Mouse (Mus musculus): ENCODE results near the gene Calca. TPM values are rescaled to one million over a fixed set of nuclear protein-coding genes. Genes with fewer than 3 reads are reported as not detected.
"Not testable (repeated sequence)": the region's sequence is repeated elsewhere in the genome, so short reads cannot be mapped to it uniquely, and the experiment has no call there.

The Calca gene
- 9.2 and 10.1 TPM in 2 replicates for polyA plus RNA-seq (2015; fragmentation: Nextera tagmentation; extraction: Ambion mirVana)

DNA sequence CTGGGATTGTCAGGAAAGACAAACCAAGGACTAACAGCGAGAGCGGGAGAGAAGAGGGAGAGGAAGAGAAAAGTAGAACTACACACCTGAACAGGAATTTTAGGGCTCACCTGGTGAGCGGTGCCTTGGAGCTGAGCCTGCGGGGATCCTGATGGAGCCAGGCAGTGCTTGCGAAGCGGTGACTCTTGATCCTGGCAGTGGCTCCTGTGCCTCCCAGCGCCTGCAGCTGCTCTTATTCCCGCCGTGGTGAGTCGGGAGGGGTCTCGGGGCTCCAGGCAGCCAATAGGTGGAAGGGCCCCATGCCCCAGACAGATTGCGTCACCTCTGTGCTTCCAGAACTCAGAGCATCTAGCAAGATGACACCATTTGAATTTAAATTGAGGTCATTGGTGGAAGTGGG is at the start of gene Calca:
TSS of gene Calca (minus strand) at position 256 of the 400 bp plus-strand sequence.
- Histone ChIP-seq H3K27me3 (peaks cover 28% of the 10 kb centered on the region), H3K4me3 (peak within 1 kb of the TSS; percentile 38), H3K27ac (no peak within 1 kb of the TSS), H3K9ac (peak within 1 kb of the TSS; percentile 23; the same call in 1 of the 2 replicates), H3K36me3 (no peaks in the 10 kb centered on the region), H3K4me1 (peaks cover 8% of the 10 kb centered on the region), H3K9me3 (no peaks in the 10 kb centered on the region), H3K4me2 (peak within 1 kb of the TSS; percentile 75)
- under 1% methylated on average over 12 of the region's 12 CpGs for WGBS
- no peak for ATAC-seq (ENCODE audit: insufficient number of reproducible peaks, low FRiP score, low TSS enrichment, low read depth)

DNA sequence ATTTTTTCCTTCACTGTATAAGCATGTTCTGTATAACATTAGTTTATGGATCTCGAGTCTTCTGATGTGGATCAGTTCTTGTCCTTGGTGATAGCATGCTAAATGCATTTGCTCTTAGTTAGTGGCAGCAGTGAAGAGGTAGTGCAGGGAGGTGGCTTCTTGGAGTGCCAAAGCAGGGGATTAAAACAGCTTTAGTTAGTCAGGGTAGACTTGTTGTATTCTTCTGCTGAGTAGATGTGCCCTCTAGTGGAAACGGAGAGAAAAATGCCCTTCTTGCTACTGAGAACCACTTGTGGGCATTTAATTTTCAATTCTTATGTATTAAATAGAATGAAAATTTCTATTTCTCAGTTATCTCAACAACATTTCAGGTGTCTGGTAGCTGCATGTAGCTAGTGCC is 36.5 kb upstream of the Calca start:
- 28% methylated on average over 2 of the region's 2 CpGs for WGBS
- H3K9ac ChIP-seq, result no peak overlapping the region
- ATAC-seq (ENCODE audit: insufficient number of reproducible peaks, low FRiP score, low TSS enrichment, low read depth), result no peak
- no peaks in the 10 kb centered on the region for H3K36me3 ChIP-seq
- no peak overlapping the region for H3K27ac ChIP-seq
- no peaks in the 10 kb centered on the region for H3K4me1 ChIP-seq
- H3K4me2 ChIP-seq, result no peak overlapping the region
- no peaks in the 10 kb centered on the region for H3K27me3 ChIP-seq
- H3K4me3 ChIP-seq, result no peak overlapping the region
- H3K9me3 ChIP-seq, result no peaks in the 10 kb centered on the region

DNA sequence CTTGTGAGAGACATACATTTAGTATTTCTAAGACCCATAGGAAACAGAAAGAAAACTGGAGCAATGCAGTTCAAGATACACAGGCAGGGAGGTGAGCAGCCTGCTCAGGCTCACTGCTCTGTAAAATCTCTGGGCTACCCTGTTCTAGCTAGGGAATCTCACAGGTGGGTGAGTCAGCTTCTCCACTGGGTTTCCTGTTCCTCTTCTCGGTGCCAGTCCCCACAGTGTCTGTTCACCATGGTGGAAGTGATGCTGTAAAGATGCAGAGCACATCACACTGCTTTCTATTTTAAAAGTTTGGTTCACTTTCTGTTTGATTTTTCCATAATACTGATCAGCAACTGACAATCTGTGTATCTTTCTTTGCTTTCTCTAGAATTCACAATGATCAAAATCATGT is 35.2 kb upstream of the Calca start:
- no peak overlapping the region for H3K4me3 ChIP-seq
- H3K9me3 ChIP-seq, result no peaks in the 10 kb centered on the region
- H3K4me2 ChIP-seq, result no peak overlapping the region
- no peaks in the 10 kb centered on the region for H3K36me3 ChIP-seq
- H3K27ac ChIP-seq, result no peak overlapping the region
- no peak overlapping the region for H3K9ac ChIP-seq
- no peaks in the 10 kb centered on the region for H3K4me1 ChIP-seq
- ATAC-seq (ENCODE audit: insufficient number of reproducible peaks, low FRiP score, low TSS enrichment, low read depth), result no peak
- WGBS, result 45% methylated on average over 1 of the region's 1 CpGs
- H3K27me3 ChIP-seq, result no peaks in the 10 kb centered on the region

DNA sequence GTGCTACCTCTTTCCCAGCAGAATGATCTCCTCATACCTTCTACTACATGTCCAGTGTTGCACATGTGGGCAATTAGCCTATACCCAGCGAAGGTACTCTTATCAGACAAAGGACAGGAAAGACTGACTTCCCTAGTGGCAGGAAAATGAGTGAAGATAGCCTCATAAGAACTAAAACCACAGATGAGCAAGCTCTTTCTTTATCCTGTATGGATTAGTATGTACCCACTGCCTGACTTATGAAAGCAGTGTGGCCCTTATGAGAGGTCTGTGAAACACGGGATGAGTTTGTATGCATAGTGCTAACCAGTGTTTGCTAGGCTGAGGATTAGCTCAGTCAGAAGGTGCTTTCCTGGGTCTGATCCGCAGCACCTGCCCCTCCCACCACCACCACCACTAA is 13.6 kb upstream of the Calca start:
- WGBS, result 53% methylated on average over 3 of the region's 3 CpGs
- Histone ChIP-seq H3K36me3 (no peaks in the 10 kb centered on the region), H3K4me2 (no peak overlapping the region), H3K4me3 (no peak overlapping the region), H3K9me3 (no peaks in the 10 kb centered on the region), H3K27me3 (no peaks in the 10 kb centered on the region), H3K9ac (no peak overlapping the region), H3K27ac (no peak overlapping the region), H3K4me1 (no peaks in the 10 kb centered on the region)
- no peak for ATAC-seq (ENCODE audit: insufficient number of reproducible peaks, low FRiP score, low TSS enrichment, low read depth)

DNA sequence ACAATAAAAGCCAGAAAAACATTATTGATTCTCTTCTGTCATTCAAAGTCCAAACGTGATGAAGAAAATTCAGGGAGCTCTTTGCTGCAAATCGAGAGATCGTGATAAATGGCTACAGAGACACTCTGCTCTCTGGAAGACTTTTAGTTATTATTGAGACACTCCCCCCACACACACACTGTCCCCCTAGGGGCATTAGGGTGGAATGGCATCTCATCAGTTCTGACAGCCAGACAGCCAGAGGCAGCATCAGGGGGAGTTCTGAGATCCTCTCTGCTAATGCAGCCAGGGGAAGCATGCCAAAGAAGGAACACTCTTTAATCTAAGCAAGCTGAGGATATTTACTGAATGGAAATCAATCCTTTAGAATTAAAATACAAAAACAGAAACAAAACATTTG is 12.6 kb upstream of the Calca start:
- Histone ChIP-seq H3K4me3 (no peak overlapping the region), H3K27ac (no peak overlapping the region), H3K9me3 (no peaks in the 10 kb centered on the region), H3K36me3 (no peaks in the 10 kb centered on the region), H3K4me2 (no peak overlapping the region), H3K4me1 (no peaks in the 10 kb centered on the region), H3K9ac (no peak overlapping the region), H3K27me3 (no peaks in the 10 kb centered on the region)
- WGBS, result 54% methylated on average over 3 of the region's 3 CpGs
- ATAC-seq (ENCODE audit: insufficient number of reproducible peaks, low FRiP score, low TSS enrichment, low read depth), result no peak

DNA sequence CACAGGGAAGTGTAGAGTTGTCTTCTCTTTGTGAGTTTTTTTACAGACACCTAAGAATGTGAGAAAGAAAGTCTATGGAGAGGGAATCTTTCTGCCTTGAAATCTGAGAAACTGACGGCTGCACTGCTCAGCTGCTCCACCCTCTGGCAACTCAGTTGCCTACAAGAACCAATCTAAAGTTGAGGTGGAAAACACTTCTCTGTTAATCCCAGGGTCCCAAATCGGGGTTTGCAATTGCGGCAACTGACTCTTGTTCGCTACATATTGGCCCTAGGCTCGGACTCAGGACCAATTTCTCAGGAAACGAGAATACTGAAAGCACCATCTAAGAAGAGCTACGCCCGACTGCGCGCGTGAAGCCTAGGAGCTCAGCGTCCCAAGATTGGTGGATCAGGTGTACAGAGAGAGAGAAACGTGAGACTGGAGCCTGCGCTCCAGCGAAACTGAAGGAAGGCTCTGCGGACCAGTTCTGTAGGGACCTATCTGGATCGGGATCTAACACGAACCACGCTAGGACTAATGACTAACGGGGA is 522 bp downstream of the Calca start:
- WGBS, result under 1% methylated on average over 20 of the region's 20 CpGs
- peak overlapping the region; percentile 38 for H3K4me3 ChIP-seq
- ATAC-seq (ENCODE audit: insufficient number of reproducible peaks, low FRiP score, low TSS enrichment, low read depth), result no peak
- H3K9me3 ChIP-seq, result no peaks in the 10 kb centered on the region
- H3K9ac ChIP-seq, result peak overlapping the region; percentile 23; the same call in 1 of the 2 replicates
- H3K4me1 ChIP-seq, result peaks cover 8% of the 10 kb centered on the region
- H3K36me3 ChIP-seq, result no peaks in the 10 kb centered on the region
- peak overlapping the region; percentile 75 for H3K4me2 ChIP-seq
- H3K27me3 ChIP-seq, result peaks cover 28% of the 10 kb centered on the region
- H3K27ac ChIP-seq, result no peak overlapping the region

DNA sequence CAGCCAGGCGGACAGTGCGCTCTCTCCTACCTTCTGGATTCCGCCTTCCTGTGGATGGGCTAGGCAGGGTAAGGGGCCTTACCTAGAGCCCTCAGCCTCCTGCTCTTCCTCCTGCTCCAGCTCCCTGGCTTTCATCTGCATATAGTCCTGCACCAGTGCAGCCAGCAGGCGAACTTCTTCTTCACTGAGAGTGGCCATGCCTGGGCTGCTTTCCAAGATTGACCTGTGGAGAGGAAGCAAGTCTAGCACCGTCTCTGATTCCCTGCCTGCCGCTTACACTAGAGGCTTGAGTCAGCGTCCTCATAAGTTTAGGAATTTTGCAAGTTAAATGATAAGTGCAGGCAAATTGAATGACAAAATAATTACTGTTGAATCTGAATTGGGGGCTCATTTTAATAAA is 1.8 kb downstream of the Calca start:
- Histone ChIP-seq H3K4me3 (no peak overlapping the region), H3K4me1 (peaks cover 8% of the 10 kb centered on the region), H3K36me3 (no peaks in the 10 kb centered on the region), H3K9me3 (no peaks in the 10 kb centered on the region), H3K4me2 (no peak overlapping the region), H3K27me3 (peaks cover 28% of the 10 kb centered on the region), H3K9ac (no peak overlapping the region), H3K27ac (no peak overlapping the region)
- 71% methylated on average over 7 of the region's 7 CpGs for WGBS
- ATAC-seq (ENCODE audit: insufficient number of reproducible peaks, low FRiP score, low TSS enrichment, low read depth), result no peak

DNA sequence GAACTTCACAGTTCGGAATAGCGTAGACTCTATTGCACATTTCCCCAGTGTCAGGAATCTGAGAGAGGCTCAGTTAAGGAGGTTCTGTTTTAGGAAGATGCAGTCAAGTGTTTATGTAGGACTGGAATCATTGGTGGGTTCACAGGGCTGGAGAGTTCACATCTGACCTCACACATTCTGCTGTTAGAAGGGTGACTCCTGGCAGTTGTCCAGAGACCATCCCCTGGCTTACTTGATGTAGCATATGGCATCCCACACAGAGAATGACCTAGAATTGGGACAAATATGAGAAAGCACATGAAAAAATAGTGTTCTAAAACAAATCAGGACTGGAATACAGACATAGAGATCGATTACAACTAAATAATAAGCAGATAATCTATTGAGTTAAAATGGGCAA is 10.2 kb downstream of the Calca start:
- Histone ChIP-seq H3K9ac (no peak overlapping the region), H3K4me2 (no peak overlapping the region), H3K27me3 (no peaks in the 10 kb centered on the region), H3K27ac (no peak overlapping the region), H3K9me3 (no peaks in the 10 kb centered on the region), H3K4me1 (no peaks in the 10 kb centered on the region), H3K36me3 (no peaks in the 10 kb centered on the region), H3K4me3 (no peak overlapping the region)
- 85% methylated on average over 3 of the region's 3 CpGs for WGBS
- no peak for ATAC-seq (ENCODE audit: insufficient number of reproducible peaks, low FRiP score, low TSS enrichment, low read depth)

DNA sequence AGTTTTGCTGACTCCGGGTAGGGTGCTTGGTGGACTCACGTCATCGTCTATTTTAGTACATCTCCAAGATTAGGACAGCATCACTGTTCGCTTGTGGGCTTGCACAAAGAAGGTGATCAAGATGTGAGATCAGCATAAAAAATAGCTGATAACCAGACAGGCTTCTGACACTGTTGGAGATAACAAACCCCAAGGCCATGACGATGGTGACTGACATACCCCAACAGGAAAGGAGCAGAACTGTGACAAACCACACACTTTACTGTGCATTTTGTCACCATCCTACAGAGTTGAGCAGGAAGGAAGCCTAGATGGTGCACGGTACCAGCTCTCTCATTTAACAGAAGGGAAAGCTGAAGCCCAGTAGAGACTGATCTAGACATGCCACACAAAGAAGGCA is 19.4 kb downstream of the Calca start:
- WGBS, result 88% methylated on average over 6 of the region's 6 CpGs
- H3K27ac ChIP-seq, result no peak overlapping the region
- no peaks in the 10 kb centered on the region for H3K27me3 ChIP-seq
- no peak overlapping the region for H3K9ac ChIP-seq
- no peak for ATAC-seq (ENCODE audit: insufficient number of reproducible peaks, low FRiP score, low TSS enrichment, low read depth)
- H3K9me3 ChIP-seq, result no peaks in the 10 kb centered on the region
- no peak overlapping the region for H3K4me3 ChIP-seq
- no peaks in the 10 kb centered on the region for H3K4me1 ChIP-seq
- no peak overlapping the region for H3K4me2 ChIP-seq
- no peaks in the 10 kb centered on the region for H3K36me3 ChIP-seq

DNA sequence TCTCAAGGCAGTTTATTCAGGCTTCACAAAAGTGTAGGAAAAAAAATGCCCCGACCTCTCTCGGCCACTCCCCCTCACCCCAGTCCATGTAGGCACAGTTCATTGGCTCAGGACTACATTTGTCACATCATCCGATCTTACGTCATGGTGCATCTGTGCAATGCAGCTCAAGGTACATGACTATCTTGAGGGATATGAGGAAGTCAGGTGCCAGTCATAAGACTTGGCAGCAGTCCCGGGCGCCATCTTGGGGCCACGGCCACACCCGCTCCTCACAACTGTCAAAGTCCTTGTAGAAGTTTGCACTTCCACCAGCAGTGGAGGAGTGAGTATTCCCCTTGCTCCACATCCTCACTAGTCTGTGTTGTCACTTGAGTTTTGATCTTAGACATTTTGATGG is 41.8 kb downstream of the Calca start:
- 92% methylated on average over 8 of the region's 8 CpGs for WGBS
- H3K4me1 ChIP-seq; ATAC-seq (ENCODE audit: insufficient number of reproducible peaks, low FRiP score, low TSS enrichment, low read depth): not testable (repeated sequence)

DNA sequence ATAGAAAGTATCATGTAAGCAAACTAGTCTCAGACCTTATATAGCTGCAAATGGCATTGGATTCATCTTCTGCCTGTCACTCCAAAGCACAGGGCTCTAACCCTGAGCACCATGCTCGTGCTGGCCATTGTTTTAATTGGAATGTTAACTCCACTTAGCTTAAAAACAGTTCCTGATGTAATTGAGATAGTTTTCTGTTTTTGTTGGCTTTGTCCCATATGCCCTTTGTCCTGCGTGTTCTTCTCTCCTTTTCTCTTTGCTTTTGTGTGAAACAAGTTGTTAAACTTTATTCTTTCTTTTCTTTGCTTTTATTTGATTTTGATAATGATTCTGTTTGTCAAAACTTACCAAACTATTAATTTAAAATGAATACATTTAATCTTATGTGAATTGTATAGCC is 53.7 kb downstream of the Calca start:
- Histone ChIP-seq H3K27ac (no peak overlapping the region), H3K36me3 (no peaks in the 10 kb centered on the region), H3K27me3 (no peaks in the 10 kb centered on the region), H3K4me2 (no peak overlapping the region), H3K4me3 (no peak overlapping the region), H3K9me3 (no peaks in the 10 kb centered on the region), H3K9ac (no peak overlapping the region), H3K4me1 (no peaks in the 10 kb centered on the region)
- WGBS, result 54% methylated on average over 2 of the region's 2 CpGs
- no peak for ATAC-seq (ENCODE audit: insufficient number of reproducible peaks, low FRiP score, low TSS enrichment, low read depth)

More for the DNA sequence above, 41.8 kb downstream of the Calca start:
- not testable (repeated sequence) for H3K9me3 ChIP-seq, H3K27me3 ChIP-seq, H3K4me2 ChIP-seq, H3K27ac ChIP-seq, H3K36me3 ChIP-seq, H3K4me3 ChIP-seq, H3K9ac ChIP-seq
